Mouse (Mus musculus): ENCODE results near the gene Nupr1.

Nupr1 gene

GRCm38 (mm10) chr7:126644345-126644744 is 13.7 kb upstream of the Nupr1 start:
- DNase-seq (ENCODE audit: low read depth, low spot score) = no peak

DNA sequence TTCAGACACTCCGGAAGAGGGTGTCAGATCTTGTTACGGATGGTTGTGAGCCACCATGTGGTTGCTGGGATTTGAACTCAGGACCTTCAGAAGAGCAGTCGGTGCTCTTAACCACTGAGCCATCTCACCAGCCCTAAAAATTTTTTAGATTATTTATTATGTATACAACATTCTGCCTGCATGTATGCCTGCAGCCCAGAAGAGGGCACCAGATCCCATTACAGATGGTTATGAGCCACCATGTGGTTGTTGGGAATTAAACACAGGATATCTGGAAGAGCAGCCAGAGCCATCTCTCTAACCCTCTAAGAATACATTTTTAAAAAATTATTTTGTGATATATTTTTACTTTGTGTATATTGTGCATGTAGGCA is 12.6 kb upstream of the Nupr1 start:
- peak; percentile 68 for DNase-seq (ENCODE audit: low read depth, low spot score)

GRCm38 (mm10) chr7:126642545-126643243 is 12.0 kb upstream of the Nupr1 start:
- DNase-seq (ENCODE audit: low read depth, low spot score) = peak; percentile 31

DNA sequence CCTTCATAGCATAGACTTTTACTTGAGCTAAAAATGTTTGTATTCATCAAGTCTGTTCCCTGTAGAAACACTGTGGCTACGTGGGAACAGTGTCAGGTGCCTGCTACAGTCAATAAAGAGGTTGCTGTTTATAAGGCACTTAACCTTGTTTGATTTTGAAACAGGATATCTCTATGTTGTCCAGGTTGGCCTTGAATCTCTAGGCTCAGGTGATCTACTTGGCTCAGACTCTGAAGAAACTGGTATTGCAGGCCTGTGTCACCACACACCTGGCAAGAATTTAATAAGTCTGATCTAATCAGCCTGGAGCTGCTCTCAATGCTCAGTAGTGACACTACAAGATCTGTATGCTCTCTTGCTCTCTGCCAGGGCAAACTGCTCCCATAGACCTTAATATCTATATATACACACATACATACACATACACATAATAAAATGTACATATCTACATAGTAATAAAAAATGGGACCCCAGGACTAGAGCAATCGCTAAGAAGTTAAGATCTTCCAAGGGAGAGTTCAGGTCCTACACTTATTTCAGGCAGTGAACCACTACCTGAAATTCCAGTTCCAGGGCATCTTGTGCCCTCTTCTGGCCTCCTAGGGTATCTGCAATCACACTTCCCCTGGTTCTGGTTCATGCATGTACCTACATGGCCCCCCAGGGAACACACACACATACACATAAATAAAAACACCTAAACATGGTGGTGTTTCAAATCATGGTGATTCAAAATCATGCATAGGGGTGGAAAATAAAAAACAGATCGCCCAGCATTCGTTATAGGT is 6.3 kb upstream of the Nupr1 start:
- peak; percentile 77 for DNase-seq (ENCODE audit: low read depth, low spot score)

DNA sequence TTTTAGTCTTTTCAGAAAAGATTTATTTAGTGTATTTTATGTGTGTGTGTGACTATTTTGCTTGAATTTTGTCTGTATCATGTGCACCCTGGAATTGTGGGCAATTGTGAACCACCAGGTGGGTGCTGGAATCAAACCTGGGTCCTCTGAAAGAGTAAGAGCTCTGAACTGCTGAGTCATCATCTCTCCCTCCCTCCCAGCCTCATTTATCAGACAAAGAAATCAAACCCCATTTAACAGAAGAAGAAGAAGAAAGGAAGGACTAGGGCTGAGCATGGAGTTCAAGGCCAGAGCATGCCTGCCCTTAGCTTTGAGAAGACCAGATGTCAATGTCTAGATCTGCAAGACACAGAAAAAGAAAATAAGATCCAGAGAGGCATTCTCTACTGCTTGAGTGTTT is 4.7 kb upstream of the Nupr1 start:
- DNase-seq (ENCODE audit: low read depth, low spot score) = no peak

GRCm38 (mm10) chr7:126632478-126632877 is 1.8 kb upstream of the Nupr1 start:
- DNase-seq (ENCODE audit: low read depth, low spot score) = no peak

DNA sequence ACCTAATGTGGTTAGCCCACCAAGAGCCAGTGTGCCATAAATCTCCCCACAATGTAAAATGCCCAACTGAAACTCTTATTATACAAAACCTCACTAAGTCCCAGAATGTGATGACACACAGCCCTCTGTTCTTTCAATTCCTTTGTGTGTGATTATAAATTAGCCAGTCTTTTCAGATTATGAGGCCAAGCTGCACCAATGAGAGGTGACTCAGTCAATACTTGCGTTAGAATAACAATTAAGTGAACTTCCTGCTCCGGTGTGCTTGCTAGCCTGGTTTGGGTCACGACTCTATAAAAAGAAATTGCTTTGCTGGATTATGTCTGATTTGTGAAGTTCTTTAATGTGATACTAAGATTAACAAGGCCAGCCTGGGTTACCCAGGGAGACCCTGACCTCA is 746 bp downstream of the Nupr1 start:
- no peak for DNase-seq (ENCODE audit: low read depth, low spot score)

DNA sequence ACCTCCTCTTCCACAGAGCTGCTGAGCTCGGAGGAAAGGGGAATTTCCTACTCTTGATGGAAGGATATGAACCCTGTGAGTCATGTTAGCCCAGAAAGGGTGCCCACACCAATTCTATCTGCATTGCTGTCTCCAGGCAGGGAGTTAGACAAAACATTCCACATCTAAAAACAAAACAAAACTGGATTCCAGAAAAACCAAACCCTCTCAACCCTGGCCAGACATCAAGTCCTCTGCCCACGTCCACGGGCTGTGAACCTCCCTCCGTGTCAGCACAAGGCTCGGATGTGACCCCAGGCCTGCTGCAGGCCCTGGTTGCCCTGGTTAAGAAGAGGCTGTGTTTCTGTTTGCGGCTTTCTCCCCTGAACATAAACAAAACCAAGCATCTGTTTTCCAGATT is 2.5 kb downstream of the Nupr1 start:
- no peak for DNase-seq (ENCODE audit: low read depth, low spot score)

GRCm38 (mm10) chr7:126625807-126626600 is 4.7 kb downstream of the Nupr1 start:
- DNase-seq (ENCODE audit: low read depth, low spot score) = no peak

DNA sequence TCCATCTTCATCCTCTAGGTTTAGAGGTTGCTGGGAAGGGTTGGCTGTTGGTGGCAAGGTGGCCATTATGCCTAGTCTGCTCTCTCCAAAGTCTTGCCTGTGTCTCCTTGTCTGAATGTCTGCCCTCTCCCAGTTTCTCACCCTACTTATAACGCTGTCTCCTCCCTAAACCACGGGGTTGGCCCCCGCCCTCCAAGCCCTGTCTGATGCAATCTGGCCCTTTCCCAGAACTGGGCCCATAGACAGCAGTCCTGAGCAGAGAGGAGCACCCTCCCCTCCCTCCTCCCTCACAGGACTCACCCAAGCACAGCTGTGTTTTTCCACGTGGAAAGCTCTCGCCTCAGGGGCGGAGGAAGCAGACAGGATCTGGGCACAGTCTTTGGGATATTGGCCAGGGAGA is 5.3 kb downstream of the Nupr1 start:
- no peak for DNase-seq (ENCODE audit: low read depth, low spot score)

DNA sequence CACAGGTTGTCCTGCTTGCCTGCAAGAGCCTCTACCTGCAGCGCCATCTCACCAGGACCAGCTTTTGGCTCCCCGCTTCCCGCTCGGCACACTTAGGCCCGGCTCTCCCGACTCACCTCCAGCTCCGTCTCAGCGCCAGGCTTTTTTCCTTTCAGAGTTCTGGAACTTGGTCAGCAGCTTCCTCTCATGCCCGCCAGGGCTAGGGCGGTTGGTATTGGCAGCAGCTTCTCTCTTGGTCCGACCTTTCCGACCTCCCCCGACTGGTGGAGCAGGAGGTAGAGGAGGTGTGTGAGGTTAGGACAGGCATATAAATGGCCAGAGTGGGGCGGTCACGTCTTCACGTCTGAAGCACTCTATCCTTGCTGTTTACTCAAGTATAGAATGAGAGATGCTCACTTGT is 5.9 kb downstream of the Nupr1 start:
- no peak for DNase-seq (ENCODE audit: low read depth, low spot score)

DNA sequence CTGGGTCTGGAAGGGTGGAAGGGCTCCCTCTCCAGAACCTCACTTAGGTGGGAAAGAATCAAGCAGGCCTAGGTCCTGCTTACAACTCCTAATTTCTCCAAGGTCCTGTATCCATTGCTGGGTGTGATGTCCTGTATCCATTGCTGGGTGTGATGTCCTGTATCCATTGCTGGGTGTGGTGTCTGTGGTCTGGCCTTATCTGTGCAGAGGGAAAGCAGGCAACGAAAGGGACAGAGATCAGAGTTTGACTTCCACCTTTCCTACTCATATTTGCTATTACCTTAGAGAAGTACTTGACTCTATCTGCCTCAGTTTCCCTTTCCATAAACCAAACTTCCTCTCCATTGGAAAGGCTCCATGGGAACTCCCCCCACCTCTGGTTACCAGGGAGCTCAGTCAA is 7.3 kb downstream of the Nupr1 start:
- no peak for DNase-seq (ENCODE audit: low read depth, low spot score)

- DNase-seq (ENCODE audit: low read depth, low spot score) = no peak
Observed at GRCm38 (mm10) chr7:126621452-126622359, 9.0 kb downstream of the Nupr1 start.

GRCm38 (mm10) chr7:126619559-126620275 is 10.9 kb downstream of the Nupr1 start:
- peak; percentile 74 for DNase-seq (ENCODE audit: low read depth, low spot score)

GRCm38 (mm10) chr7:126616707-126617106 is 14.0 kb downstream of the Nupr1 start:
- no peak for DNase-seq (ENCODE audit: low read depth, low spot score)

DNA sequence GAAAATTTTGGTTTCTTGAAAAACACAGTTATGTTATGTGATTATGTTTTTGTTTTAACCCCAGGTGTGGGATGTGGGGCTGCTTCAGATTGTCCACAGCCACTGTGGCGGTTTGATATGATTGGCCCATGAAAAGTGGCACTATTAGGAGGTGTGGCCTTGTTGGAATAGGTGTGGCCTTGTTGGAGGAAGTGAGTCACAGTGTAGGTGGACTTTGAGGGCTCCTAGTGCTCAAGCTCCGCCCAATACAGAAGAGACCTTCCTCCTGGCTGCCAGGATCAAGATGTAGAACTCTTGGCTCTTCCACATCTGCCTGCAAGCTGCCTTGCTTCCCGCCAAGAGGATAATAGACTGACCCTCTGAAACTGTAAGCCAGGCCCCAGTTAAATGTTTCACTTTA is 17.9 kb downstream of the Nupr1 start:
- DNase-seq (ENCODE audit: low read depth, low spot score) = no peak

GRCm38 (mm10) chr7:126607796-126608195 is 22.9 kb downstream of the Nupr1 start:
- no peak for DNase-seq (ENCODE audit: low read depth, low spot score)

GRCm38 (mm10) chr7:126607064-126607463 is 23.6 kb downstream of the Nupr1 start:
- no peak for DNase-seq (ENCODE audit: low read depth, low spot score)

DNA sequence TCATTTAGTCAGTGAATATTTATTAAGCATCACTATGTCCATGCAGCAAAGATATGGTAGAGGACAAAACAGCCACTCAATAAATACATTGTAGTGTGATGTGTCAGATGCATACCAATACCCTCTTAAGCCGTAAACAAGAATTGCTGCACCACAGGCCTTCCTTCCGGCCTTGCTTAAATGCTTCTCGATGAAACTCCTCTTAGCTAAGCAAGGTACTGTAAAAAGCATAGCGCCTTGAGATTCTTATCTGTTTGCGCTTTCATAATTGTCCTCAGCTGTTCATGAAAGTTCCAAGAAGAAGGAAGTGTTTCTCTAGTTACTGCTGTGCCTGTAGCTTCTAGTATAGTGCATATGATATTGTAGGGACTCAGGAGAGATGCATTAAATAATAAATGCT is 24.1 kb downstream of the Nupr1 start:
- peak; percentile 41 for DNase-seq (ENCODE audit: low read depth, low spot score)

- DNase-seq (ENCODE audit: low read depth, low spot score) = no peak
Observed at GRCm38 (mm10) chr7:126602650-126603049, 28.0 kb downstream of the Nupr1 start.

- DNase-seq (ENCODE audit: low read depth, low spot score) = no peak
Observed at GRCm38 (mm10) chr7:126601896-126602295, 28.8 kb downstream of the Nupr1 start.

Data from CD4-positive, CD25-positive, alpha-beta regulatory T cell, adult 2 months (primary cell).